Mouse (Mus musculus): Measurements from ENCODE around the gene 0610012G03Rik. TPM values are rescaled to one million over a fixed set of nuclear protein-coding genes. Genes with fewer than 3 reads are reported as not detected.
"Not testable (repeated sequence)": the region's sequence is repeated elsewhere in the genome, so short reads cannot be mapped to it uniquely, and the experiment has no call there.

0610012G03Rik gene
- polyA plus RNA-seq (2012; rRNA removed) = 75.0 and 89.4 TPM in 2 replicates

GRCm38 (mm10) chr16:31948345-31948774 lies at the start of gene 0610012G03Rik, which contains the start of gene Ncbp2:
TSS of gene 0610012G03Rik (minus strand) at chr16:31948494.
TSS of gene Ncbp2 (plus strand) at chr16:31948513.
- peak; percentile 85 to 97 for DNase-seq (ENCODE audit: extremely low spot score in 1 of 2, low spot score in 1 of 2)

- no peak for DNase-seq (ENCODE audit: extremely low spot score in 1 of 2, low spot score in 1 of 2)
These were observed 48.1 kb upstream of the 0610012G03Rik start for GRCm38 (mm10) chr16:31996371-31996770.

DNA sequence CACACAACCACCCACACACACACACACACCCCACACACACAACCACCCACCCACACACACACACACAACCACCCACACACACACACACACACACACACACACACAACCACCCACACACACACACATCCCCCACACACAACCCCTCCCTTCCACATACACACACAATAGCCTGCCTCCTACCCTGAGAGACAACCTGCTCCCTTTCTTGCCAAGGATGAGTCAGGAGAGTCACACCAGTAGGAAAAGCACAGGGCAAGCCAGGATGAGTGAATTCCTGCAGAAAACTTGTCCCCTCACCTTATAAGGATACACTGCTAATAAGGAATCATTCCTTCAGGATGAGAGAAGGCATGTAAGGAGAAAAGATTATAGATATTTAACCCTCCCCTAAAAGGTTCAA lies 45.7 kb upstream of the 0610012G03Rik start:
- no peak for DNase-seq (ENCODE audit: extremely low spot score in 1 of 2, low spot score in 1 of 2)

- DNase-seq (ENCODE audit: extremely low spot score in 1 of 2, low spot score in 1 of 2) = no peak
These were observed 44.9 kb upstream of the 0610012G03Rik start for GRCm38 (mm10) chr16:31993195-31993594.

GRCm38 (mm10) chr16:31992039-31992438 lies 43.7 kb upstream of the 0610012G03Rik start:
- no peak for DNase-seq (ENCODE audit: extremely low spot score in 1 of 2, low spot score in 1 of 2)

DNA sequence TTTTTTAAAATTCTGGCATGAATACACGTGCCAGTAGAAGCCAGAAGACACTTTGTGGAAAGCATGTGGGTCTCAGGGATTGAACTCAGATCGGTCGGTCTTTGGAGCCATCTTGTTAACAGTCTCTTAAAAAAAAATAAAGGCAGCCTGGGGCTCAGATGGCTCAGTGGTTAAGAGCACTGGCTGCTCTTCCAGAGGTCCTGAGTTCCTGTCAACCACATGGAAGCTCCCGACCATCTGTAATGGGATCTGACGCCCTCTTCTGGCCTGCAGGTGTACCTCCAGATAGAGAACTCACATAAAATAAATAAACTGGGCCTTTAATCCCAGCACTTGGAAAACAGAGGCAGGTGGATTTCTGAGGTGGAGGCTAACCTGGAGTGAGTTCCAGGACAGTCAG lies 32.7 kb upstream of the 0610012G03Rik start:
- DNase-seq (ENCODE audit: extremely low spot score in 1 of 2, low spot score in 1 of 2) = no peak

GRCm38 (mm10) chr16:31979501-31979900 lies 31.2 kb upstream of the 0610012G03Rik start:
- DNase-seq (ENCODE audit: extremely low spot score in 1 of 2, low spot score in 1 of 2) = no peak

DNA sequence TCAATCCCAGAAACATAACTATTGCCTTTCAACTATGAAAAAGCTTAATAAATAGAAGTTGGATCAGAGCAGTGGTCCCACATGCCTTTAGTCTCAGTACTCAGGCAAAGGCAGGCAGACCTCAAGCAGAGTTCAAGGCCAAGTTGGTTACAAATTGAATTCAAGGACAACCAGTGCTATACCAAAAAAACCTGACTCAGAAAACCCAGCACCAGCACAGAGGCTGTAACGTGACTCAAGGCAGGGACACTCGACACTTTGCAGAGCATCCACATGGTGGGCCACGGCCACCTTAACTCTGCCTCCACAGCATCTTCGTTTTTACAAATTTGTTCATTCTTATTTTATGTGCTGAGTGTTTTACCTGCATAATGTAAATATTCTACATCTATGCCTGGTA lies 27.0 kb upstream of the 0610012G03Rik start:
- no peak for DNase-seq (ENCODE audit: extremely low spot score in 1 of 2, low spot score in 1 of 2)

DNA sequence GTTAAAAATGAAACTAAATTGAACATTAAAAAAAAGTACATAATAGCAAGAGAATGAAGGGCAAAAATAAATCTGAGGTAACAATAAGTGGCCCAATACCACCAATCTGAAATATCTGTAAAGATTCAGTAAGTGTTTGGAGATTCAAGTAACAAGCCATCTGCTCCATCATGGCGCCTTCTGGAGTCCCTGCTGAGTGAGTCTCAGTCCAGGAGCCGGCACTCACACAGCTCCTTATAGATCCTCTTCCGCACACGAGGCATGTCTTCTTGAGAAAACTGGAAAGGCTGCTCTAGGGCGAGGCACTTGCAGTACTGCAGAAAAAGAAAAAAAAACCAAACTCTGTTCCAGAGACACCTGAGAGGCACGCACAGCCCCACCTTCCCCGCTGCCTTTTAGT lies 14.9 kb upstream of the 0610012G03Rik start:
- peak in 1 of 2 experiments; percentile 56 for DNase-seq (ENCODE audit: extremely low spot score in 1 of 2, low spot score in 1 of 2)

GRCm38 (mm10) chr16:31947901-31948316 lies 385 bp downstream of the 0610012G03Rik start:
- peak in 1 of 2 experiments; percentile 27 for DNase-seq (ENCODE audit: extremely low spot score in 1 of 2, low spot score in 1 of 2)

DNA sequence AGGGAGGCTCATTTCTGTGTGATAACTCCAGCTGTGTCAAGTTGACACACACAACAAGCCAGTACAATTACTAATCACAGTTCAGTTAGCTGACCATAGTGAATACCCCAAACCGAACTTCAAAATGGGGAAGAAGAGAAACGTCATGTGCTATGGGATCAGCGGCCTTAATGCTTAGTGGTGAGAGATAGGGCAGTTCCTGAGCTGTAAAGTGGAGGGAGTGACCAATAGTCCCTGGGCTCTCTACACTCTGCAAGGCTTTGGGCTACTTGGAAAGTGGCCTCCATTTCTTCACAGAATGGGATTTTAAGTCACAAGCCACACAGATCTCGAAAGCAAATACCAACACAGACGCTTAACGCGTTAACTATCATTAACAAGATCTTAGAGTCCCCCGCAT lies 961 bp downstream of the 0610012G03Rik start:
- DNase-seq (ENCODE audit: extremely low spot score in 1 of 2, low spot score in 1 of 2) = no peak

GRCm38 (mm10) chr16:31945986-31946385 lies 2.3 kb downstream of the 0610012G03Rik start:
- DNase-seq (ENCODE audit: extremely low spot score in 1 of 2, low spot score in 1 of 2) = not testable (repeated sequence)

GRCm38 (mm10) chr16:31945372-31945771 lies 2.9 kb downstream of the 0610012G03Rik start:
- no peak for DNase-seq (ENCODE audit: extremely low spot score in 1 of 2, low spot score in 1 of 2)

- DNase-seq (ENCODE audit: extremely low spot score in 1 of 2, low spot score in 1 of 2) = no peak
These were observed 3.5 kb downstream of the 0610012G03Rik start for GRCm38 (mm10) chr16:31944698-31945255.

DNA sequence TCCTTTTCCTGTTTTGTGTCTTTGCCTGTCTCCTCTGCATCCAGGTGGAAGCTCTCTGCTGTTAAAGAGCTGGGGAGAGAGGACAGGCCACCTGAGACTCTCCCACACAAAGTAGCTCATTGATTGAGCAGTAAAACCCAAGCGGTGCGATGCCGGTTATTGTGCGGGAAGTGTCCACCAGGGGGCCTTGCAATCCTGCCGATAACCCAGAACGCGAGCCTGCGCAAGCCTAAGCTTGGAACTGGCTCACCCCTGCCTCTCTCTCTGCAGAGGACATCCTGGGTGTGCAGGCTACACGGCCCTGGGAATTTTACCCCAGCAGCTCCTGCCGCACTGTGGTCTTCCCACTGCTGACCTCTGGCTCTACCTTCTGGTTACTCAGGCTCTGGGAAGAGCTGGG lies 4.3 kb downstream of the 0610012G03Rik start:
- peak in 1 of 2 experiments; percentile 91 for DNase-seq (ENCODE audit: extremely low spot score in 1 of 2, low spot score in 1 of 2)

GRCm38 (mm10) chr16:31940586-31940985 lies 7.7 kb downstream of the 0610012G03Rik start:
- DNase-seq (ENCODE audit: extremely low spot score in 1 of 2, low spot score in 1 of 2) = no peak

- DNase-seq (ENCODE audit: extremely low spot score in 1 of 2, low spot score in 1 of 2) = no peak
These were observed 9.4 kb downstream of the 0610012G03Rik start for GRCm38 (mm10) chr16:31938856-31939255.

GRCm38 (mm10) chr16:31936568-31936967 lies 11.7 kb downstream of the 0610012G03Rik start:
- no peak for DNase-seq (ENCODE audit: extremely low spot score in 1 of 2, low spot score in 1 of 2)

- peak in 1 of 2 experiments; percentile 54 for DNase-seq (ENCODE audit: extremely low spot score in 1 of 2, low spot score in 1 of 2)
These were observed 13.0 kb downstream of the 0610012G03Rik start for GRCm38 (mm10) chr16:31935091-31935979.

DNA sequence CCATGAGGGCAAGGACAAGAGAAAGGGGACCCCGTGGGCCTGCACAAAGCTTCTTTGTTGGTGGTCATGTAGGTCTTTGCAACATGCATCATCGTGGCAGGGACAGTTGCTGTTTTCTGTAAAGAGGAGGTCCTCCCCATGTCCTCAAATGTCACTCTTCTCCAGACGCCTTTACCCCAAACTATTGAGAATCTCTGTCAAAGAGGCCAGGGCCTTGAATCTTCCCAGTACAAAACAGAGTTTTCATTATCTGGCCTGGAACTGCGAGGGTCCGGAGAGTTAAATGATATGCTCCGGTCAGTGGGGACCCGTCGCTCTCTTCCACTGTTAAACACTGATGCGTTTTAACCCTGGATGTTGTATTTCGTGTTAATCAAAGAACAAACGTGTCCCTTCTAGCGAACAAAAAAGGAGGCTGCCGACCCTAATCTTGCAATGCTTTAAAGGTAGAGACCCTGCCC lies 13.7 kb downstream of the 0610012G03Rik start:
- no peak for DNase-seq (ENCODE audit: extremely low spot score in 1 of 2, low spot score in 1 of 2)

GRCm38 (mm10) chr16:31933751-31934549 lies 14.3 kb downstream of the 0610012G03Rik start, which contains the start of gene Pigz:
TSS of gene Pigz (plus strand) at chr16:31933851.
- peak in 1 of 2 experiments; percentile 53 for DNase-seq (ENCODE audit: extremely low spot score in 1 of 2, low spot score in 1 of 2)

Measured in frontal cortex, adult 2 months (tissue).